Mouse (Mus musculus) ES-E14 (cell line): Measurements from ENCODE around the gene Tfeb. TPM values are rescaled to one million over a fixed set of nuclear protein-coding genes. Genes with fewer than 3 reads are reported as not detected.

Experiments
- DNase-seq: peaks from one replicate; pipeline ENCODE4 v3.0.0-alpha.2; 2013; ENCODE audit warnings: low read depth, low spot score
- H3K27ac ChIP-seq: 2 replicates; pipeline ENCODE4 v1.5.1; 2012; ENCODE audit warnings: low read depth, mild to moderate bottlenecking, low read length, moderate library complexity, mixed read lengths; ENCODE audit not compliant: poor library complexity, insufficient read depth, severe bottlenecking
- H3K36me3 ChIP-seq: 2 replicates; pipeline ENCODE4 v1.6.1; 2012; ENCODE audit warnings: mild to moderate bottlenecking, low read length, moderate library complexity, mixed read lengths; ENCODE audit not compliant: control insufficient read depth, poor library complexity, insufficient read depth, severe bottlenecking
- H3K4me1 ChIP-seq, 2 experiments: fragments of 150-350 bp in 1 of 2; sonication (generic) in 1 of 2; 2 replicates each; pipeline ENCODE4 v1.6.1; 2012; ENCODE audit warnings: low read length in 2 of 2, mild to moderate bottlenecking in 1 of 2, mixed read lengths in 1 of 2; ENCODE audit not compliant: control insufficient read depth in 2 of 2, insufficient read depth in 2 of 2, poor library complexity in 1 of 2
- H3K4me3 ChIP-seq, 2 experiments: fragments of 150-350 bp in 1 of 2; sonication (generic) in 1 of 2; 2 replicates each; pipeline ENCODE4 v1.5.1; 2012; ENCODE audit warnings: low read length in 2 of 2, low read depth in 1 of 2, mild to moderate bottlenecking in 1 of 2, mixed read lengths in 1 of 2; ENCODE audit not compliant: insufficient read depth in 1 of 2, poor library complexity in 1 of 2, severe bottlenecking in 1 of 2
- H3K9ac ChIP-seq: 2 replicates; pipeline ENCODE4 v1.6.1; 2012; ENCODE audit warnings: low read depth, mild to moderate bottlenecking, low read length, mixed read lengths; ENCODE audit not compliant: poor library complexity, insufficient read depth, severe bottlenecking
- H3K9me3 ChIP-seq: fragments of 150-350 bp; sonication (generic); 2 replicates; pipeline ENCODE4 v1.6.1; 2012; ENCODE audit warnings: low read depth, mild to moderate bottlenecking, low read length; ENCODE audit not compliant: control insufficient read depth, insufficient read depth
- CHD2 ChIP-seq: IDR thresholded peaks from 2 replicates; pipeline ENCODE4 v1.6.1; 2014; ENCODE audit warnings: mild to moderate bottlenecking, low read depth, low read length, inconsistent platforms
- HCFC1 ChIP-seq: IDR thresholded peaks from 2 replicates; pipeline ENCODE4 v1.6.1; 2012; ENCODE audit warnings: low read length, inconsistent platforms, borderline replicate concordance; ENCODE audit not compliant: insufficient read depth
- MAFK ChIP-seq: IDR thresholded peaks from 2 replicates; pipeline ENCODE4 v1.6.1; 2014; ENCODE audit warnings: mild to moderate bottlenecking, low read depth, low read length, inconsistent platforms; ENCODE audit not compliant: insufficient read depth
- ZC3H11A ChIP-seq: IDR thresholded peaks from 2 replicates; pipeline ENCODE4 v1.6.1; 2012; ENCODE audit warnings: low read depth, mild to moderate bottlenecking, inconsistent platforms, low read length, borderline replicate concordance
- ZNF384 ChIP-seq: IDR thresholded peaks from 2 replicates; pipeline ENCODE4 v1.6.1; 2012; ENCODE audit warnings: low read depth, low read length, inconsistent platforms
- in situ Hi-C, 2 experiments: fragments of 600-800 bp; cut with MboI; formaldehyde crosslinking; loops; one replicate each; pipeline ENCODE4 v1.15.1; 2025; ENCODE audit warnings: low sequenced_read_pairs in 2 of 2, inconsistent platforms in 1 of 2; ENCODE audit not compliant: unreplicated experiment in 2 of 2
- total RNA-seq: library from RNA; depleted of rRNA; stranded (reverse); fragments of 300-350 nt; gene quantifications from 2 replicates; pipeline ENCODE4 v1.2.3, GENCODE M21; 2012

The Tfeb gene
- total RNA-seq, 1 experiment = 21.0 TPM

DNA sequence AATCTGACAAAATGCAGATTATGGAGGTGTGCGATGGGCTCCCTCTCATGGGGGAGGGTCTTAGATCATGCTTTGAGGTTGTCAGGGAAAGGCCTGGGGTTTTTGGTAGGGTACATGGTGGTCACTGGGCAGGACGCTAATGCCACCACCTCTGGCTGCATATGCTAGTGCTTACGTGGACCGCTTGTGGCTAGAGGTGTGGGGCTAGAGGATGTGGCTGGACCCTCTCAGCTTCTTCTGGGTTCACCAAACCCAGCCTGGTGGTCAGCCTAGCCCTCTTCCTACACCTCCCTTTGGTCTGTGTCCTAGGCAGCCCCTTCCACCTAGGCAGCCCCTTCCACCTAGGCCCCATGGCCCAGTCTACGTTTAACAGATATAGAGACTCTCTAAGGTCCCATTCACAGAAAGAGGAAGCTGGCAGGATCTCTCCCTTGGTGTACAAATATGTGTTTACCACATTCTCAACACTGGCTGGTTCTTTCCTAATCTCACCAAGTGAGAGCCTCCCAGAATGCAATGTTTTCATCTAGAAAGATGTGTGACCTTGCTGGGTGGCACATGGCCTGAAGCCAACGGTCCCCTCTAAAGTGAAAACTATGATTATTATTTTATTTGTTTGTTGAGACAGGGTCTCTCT, 29.7 kb downstream of the Tfeb start:
- Histone ChIP-seq H3K9ac (no peak overlapping the region), H3K4me1 (peaks cover 0 to 16% of the 10 kb centered on the region in 2 experiments; a peak in 2 of 4 replicates), H3K4me3 (no peak overlapping the region), H3K27ac (no peak overlapping the region), H3K9me3 (no peaks in the 10 kb centered on the region), H3K36me3 (no peaks in the 10 kb centered on the region)
- in situ Hi-C loops = no loop called here
- no peak for DNase-seq
- TF ChIP-seq HCFC1 (no peak), MAFK (no peak), ZC3H11A (no peak), ZNF384 (no peak), CHD2 (no peak)

DNA sequence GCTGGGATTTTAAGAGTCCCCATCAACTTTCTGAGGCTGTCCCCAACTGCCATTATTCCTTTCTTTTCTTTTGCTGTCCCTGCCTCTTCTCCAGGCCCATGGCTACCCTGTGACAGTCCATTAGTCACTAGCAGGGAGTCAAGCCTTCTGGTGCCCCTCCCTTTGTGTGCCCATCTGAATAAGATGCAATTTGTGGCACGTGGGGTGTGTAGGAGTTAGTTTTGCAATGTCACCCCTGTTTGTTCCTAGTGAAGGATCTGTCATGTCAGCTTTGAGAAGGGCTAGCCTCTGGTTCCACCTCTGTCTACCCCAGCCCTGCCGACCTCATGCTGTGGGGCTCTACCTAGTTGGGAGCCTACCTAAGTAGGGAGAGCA, 30.2 kb downstream of the Tfeb start:
- Histone ChIP-seq H3K36me3 (no peaks in the 10 kb centered on the region), H3K27ac (no peak overlapping the region), H3K4me3 (no peak overlapping the region), H3K9me3 (no peaks in the 10 kb centered on the region), H3K4me1 (peaks cover 0 to 16% of the 10 kb centered on the region in 2 experiments; a peak in 2 of 4 replicates), H3K9ac (no peak overlapping the region)
- in situ Hi-C loops = no loop called here
- TF ChIP-seq MAFK (no peak), CHD2 (no peak), ZC3H11A (no peak), HCFC1 (no peak), ZNF384 (no peak)
- DNase-seq = no peak

DNA sequence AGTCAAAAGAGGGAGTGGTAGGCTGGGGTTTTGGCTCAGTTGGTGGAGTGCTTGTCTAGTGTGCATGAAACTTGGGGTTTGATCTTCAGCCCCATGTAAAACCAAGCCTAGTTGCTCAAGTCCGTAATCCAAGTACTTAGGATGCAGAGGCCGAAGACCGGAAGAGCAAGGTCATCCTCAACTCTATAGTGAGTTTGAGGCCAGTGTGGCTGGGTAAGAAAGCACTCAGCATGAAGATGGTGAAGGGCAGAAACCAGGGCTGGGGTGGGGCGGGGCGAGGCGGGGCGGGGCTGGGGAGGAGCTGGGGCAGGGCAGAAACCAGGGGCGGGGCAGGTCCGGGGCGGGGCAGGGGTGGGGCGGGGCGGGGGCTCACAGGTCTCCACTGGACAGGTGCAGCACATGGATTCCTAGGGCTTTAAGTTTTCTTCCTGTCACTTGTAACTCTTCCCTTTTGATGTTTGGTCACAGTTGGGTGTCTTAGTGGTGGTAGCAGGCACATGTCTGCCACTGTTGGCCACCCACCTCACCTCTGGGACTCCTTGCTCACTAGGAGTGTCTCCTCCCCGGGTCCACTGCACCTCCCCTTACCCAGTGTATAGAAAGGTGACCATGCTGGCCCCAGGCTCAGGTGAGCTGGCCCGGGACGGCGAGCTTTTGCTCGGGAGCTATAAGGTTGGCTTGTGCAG, 30.8 kb downstream of the Tfeb start:
- Histone ChIP-seq H3K4me3 (no peak overlapping the region), H3K4me1 (peaks cover 0 to 16% of the 10 kb centered on the region in 2 experiments; a peak in 2 of 4 replicates), H3K27ac (no peak overlapping the region), H3K9ac (no peak overlapping the region), H3K9me3 (no peaks in the 10 kb centered on the region), H3K36me3 (no peaks in the 10 kb centered on the region)
- no peak for DNase-seq
- TF ChIP-seq ZNF384 (no peak), ZC3H11A (no peak), MAFK (no peak), CHD2 (no peak), HCFC1 (no peak)
- in situ Hi-C loops = no loop called here

DNA sequence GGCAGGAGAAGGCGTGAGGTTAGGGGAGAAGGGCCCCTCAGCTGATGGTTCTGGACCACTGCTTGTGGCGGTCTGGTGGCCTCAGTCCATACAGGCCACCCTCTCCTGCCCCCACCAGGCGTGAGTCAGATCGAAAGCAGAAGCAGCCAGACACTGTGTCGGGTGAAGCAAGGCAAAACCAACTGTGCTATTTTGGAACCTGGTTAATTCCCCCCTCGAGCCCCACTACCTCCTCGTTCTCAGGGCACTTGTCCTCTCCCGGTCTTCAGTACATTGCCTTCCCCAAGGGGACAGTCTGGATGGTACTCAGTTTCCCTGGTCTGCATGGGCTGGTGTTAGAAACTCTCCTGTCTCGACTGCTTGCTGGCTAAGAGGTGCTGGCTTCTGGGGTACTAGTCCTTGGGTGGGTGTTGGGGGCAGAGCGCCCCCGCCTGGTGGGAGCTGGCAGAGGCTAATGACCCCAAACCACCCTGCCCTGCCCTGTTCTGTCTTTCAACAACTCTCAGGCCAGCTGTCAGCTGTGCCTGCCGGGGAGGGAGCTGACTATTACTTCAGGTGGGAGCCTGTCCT, 32.0 kb downstream of the Tfeb start:
- peaks cover 0 to 16% of the 10 kb centered on the region in 2 experiments; a peak in 2 of 4 replicates for H3K4me1 ChIP-seq
- H3K4me3 ChIP-seq = no peak overlapping the region
- no peak for DNase-seq
- no peaks in the 10 kb centered on the region for H3K9me3 ChIP-seq
- H3K9ac ChIP-seq = no peak overlapping the region
- no peak for TF ChIP-seq CHD2
- no peak for TF ChIP-seq ZNF384
- no peak for TF ChIP-seq MAFK
- no peak for TF ChIP-seq ZC3H11A
- no peak for TF ChIP-seq HCFC1
- no peak overlapping the region for H3K27ac ChIP-seq
- in situ Hi-C loops = no loop called here
- H3K36me3 ChIP-seq = no peaks in the 10 kb centered on the region
